Mouse (Mus musculus) naive thymus-derived CD4-positive, alpha-beta T cell, adult 2 months (primary cell): ENCODE data around the gene Gm20388.

Source experiments
- DNase-seq: peaks from one replicate; pipeline ENCODE4 v3.0.0-alpha.2; 2011; ENCODE audit warnings: low read depth

The Gm20388 gene

GRCm38 (mm10) chr8:122067783-122068505 is 2157.3 kb downstream of the Gm20388 start:
- no peak for DNase-seq

GRCm38 (mm10) chr8:122068609-122069008 is 2158.0 kb downstream of the Gm20388 start:
- DNase-seq: no peak

- no peak for DNase-seq
Observed at GRCm38 (mm10) chr8:122069281-122069680, 2158.6 kb downstream of the Gm20388 start.

GRCm38 (mm10) chr8:122071193-122071592 is 2160.6 kb downstream of the Gm20388 start:
- no peak for DNase-seq

- no peak for DNase-seq
Observed at GRCm38 (mm10) chr8:122073964-122074363, 2163.3 kb downstream of the Gm20388 start.

GRCm38 (mm10) chr8:122074442-122074841 is 2163.8 kb downstream of the Gm20388 start:
- DNase-seq: no peak

GRCm38 (mm10) chr8:122074977-122075376 is 2164.3 kb downstream of the Gm20388 start:
- no peak for DNase-seq

GRCm38 (mm10) chr8:122076183-122076842 is 2165.7 kb downstream of the Gm20388 start:
- no peak for DNase-seq

- no peak for DNase-seq
Observed at GRCm38 (mm10) chr8:122078321-122078720, 2167.7 kb downstream of the Gm20388 start.

GRCm38 (mm10) chr8:122079093-122079492 is 2168.5 kb downstream of the Gm20388 start:
- DNase-seq: no peak

- DNase-seq: no peak
Observed at GRCm38 (mm10) chr8:122080347-122080746, 2169.7 kb downstream of the Gm20388 start.

- DNase-seq: no peak
Observed at GRCm38 (mm10) chr8:122083401-122083800, 2172.8 kb downstream of the Gm20388 start.

- no peak for DNase-seq
Observed at GRCm38 (mm10) chr8:122084145-122084544, 2173.5 kb downstream of the Gm20388 start.

- DNase-seq: no peak
Observed at GRCm38 (mm10) chr8:122084726-122085410, 2174.2 kb downstream of the Gm20388 start.

GRCm38 (mm10) chr8:122086064-122086463 is 2175.4 kb downstream of the Gm20388 start:
- DNase-seq: no peak

GRCm38 (mm10) chr8:122088631-122089030 is 2178.0 kb downstream of the Gm20388 start:
- DNase-seq: no peak

- no peak for DNase-seq
Observed at GRCm38 (mm10) chr8:122089186-122089700, 2178.6 kb downstream of the Gm20388 start.

GRCm38 (mm10) chr8:122092476-122092875 is 2181.8 kb downstream of the Gm20388 start:
- no peak for DNase-seq

GRCm38 (mm10) chr8:122098766-122099165 is 2188.1 kb downstream of the Gm20388 start:
- no peak for DNase-seq

- no peak for DNase-seq
Observed at GRCm38 (mm10) chr8:122099711-122100220, 2189.1 kb downstream of the Gm20388 start.

GRCm38 (mm10) chr8:122101816-122102215 is 2191.2 kb downstream of the Gm20388 start:
- no peak for DNase-seq

GRCm38 (mm10) chr8:122102286-122102685 is 2191.6 kb downstream of the Gm20388 start:
- DNase-seq: no peak
